Mouse (Mus musculus) limb, embryonic 12.5 days (tissue): Measurements from ENCODE around the gene Rtl10. TPM values are rescaled to one million over a fixed set of nuclear protein-coding genes. Genes with fewer than 3 reads are reported as not detected.
A peak's percentile ranks its signal among the peaks of the same experiment; 100 is the strongest.
"Not testable (repeated sequence)": the region's sequence is repeated elsewhere in the genome, so short reads cannot be mapped to it uniquely, and the experiment has no call there.

ENCODE experiments used
- ATAC-seq: fragments of 200-750 bp; cut with Nextera tagmentation; 2 replicates; pipeline ENCODE4 v1.8.0; 2017; ENCODE audit warnings: low read depth, moderate TSS enrichment; ENCODE audit not compliant: insufficient number of reproducible peaks, insufficient read depth, low FRiP score, low TSS enrichment
- H3K27ac ChIP-seq: fragments of 300-500 bp; sonication (generic); 2 replicates; pipeline ENCODE4 v1.5.1; 2016; ENCODE audit warnings: mild to moderate bottlenecking, moderate library complexity
- H3K27me3 ChIP-seq: fragments of 300-500 bp; sonication (generic); 2 replicates; pipeline ENCODE4 v1.6.1; 2016; ENCODE audit warnings: mild to moderate bottlenecking, moderate library complexity
- H3K36me3 ChIP-seq: fragments of 300-500 bp; sonication (generic); 2 replicates; pipeline ENCODE4 v1.6.1; 2016; ENCODE audit warnings: mild to moderate bottlenecking, moderate library complexity
- H3K4me1 ChIP-seq: fragments of 300-500 bp; sonication (generic); replicated peaks from 2 replicates; pipeline ENCODE4 v1.6.1; 2016
- H3K4me2 ChIP-seq: fragments of 300-500 bp; sonication (generic); 2 replicates; pipeline ENCODE4 v1.6.1; 2016; ENCODE audit warnings: mild to moderate bottlenecking, moderate library complexity
- H3K4me3 ChIP-seq: fragments of 300-500 bp; sonication (generic); replicated peaks from 2 replicates; pipeline ENCODE4 v1.5.1; 2016; ENCODE audit warnings: mild to moderate bottlenecking
- H3K9ac ChIP-seq: fragments of 300-500 bp; sonication (generic); replicated peaks from 2 replicates; pipeline ENCODE4 v1.6.1; 2016; ENCODE audit warnings: mild to moderate bottlenecking, moderate library complexity
- H3K9me3 ChIP-seq: fragments of 300-500 bp; sonication (generic); 2 replicates; pipeline ENCODE4 v1.6.1; 2016; ENCODE audit warnings: mild to moderate bottlenecking, moderate library complexity
- WGBS: fragments of 180-500 bp; shearing (Covaris S2); methylation state at CpG from one replicate; pipeline ENCODE4 v1.1.7; 2016; 5-methylcytosine and 5-hydroxymethylcytosine counted together
- polyA plus RNA-seq: library from polyadenylated mRNA; unstranded; fragments of >200 nt; fragmentation: Nextera tagmentation; extraction: Ambion mirVana; gene quantifications from 2 replicates; pipeline ENCODE4 v1.2.1, GENCODE M21; 2016

Gene Rtl10
- polyA plus RNA-seq, 1 experiment from 2014 or later = 4.2 TPM

- 0 out of 2 replicates have a peak, but pooled peaks have one; percentile 37 for ATAC-seq
- Histone ChIP-seq H3K36me3 (peaks cover 31% of the 10 kb centered on the region), H3K9me3 (no peaks in the 10 kb centered on the region), H3K27me3 (no peaks in the 10 kb centered on the region; the same call in 1 of the 2 replicates), H3K4me3 (no peak overlapping the region), H3K4me1 (peaks cover 24% of the 10 kb centered on the region), H3K4me2 (no peak overlapping the region), H3K27ac (no peak overlapping the region), H3K9ac (no peak overlapping the region)
- WGBS = 91% methylated on average over 3 of the region's 3 CpGs
Observed at GRCm38 (mm10) chr16:18506524-18507199, 8.0 kb downstream of the Rtl10 start.

GRCm38 (mm10) chr16:18507200-18507549, 8.5 kb downstream of the Rtl10 start:
- WGBS = 18% methylated on average over 1 of the region's 1 CpGs
- no peak for ATAC-seq
- no peak overlapping the region for H3K27ac ChIP-seq

GRCm38 (mm10) chr16:18511741-18512140, 13.0 kb downstream of the Rtl10 start:
- Histone ChIP-seq H3K27ac (no peak overlapping the region), H3K4me1 (peaks cover 21% of the 10 kb centered on the region), H3K9ac (no peak overlapping the region), H3K9me3 (no peaks in the 10 kb centered on the region), H3K36me3 (no peaks in the 10 kb centered on the region), H3K4me2 (no peak overlapping the region), H3K27me3 (no peaks in the 10 kb centered on the region; the same call in 1 of the 2 replicates), H3K4me3 (no peak overlapping the region)
- 82% methylated on average over 5 of the region's 5 CpGs for WGBS
- no peak for ATAC-seq

More at GRCm38 (mm10) chr16:18507200-18507549, 8.5 kb downstream of the Rtl10 start:
- Histone ChIP-seq H3K4me3 (no peak overlapping the region), H3K36me3 (peaks cover 26% of the 10 kb centered on the region), H3K4me1 (peaks cover 24% of the 10 kb centered on the region), H3K9me3 (no peaks in the 10 kb centered on the region), H3K9ac (no peak overlapping the region), H3K4me2 (no peak overlapping the region), H3K27me3 (no peaks in the 10 kb centered on the region; the same call in 1 of the 2 replicates)

GRCm38 (mm10) chr16:18513508-18513907, 14.8 kb downstream of the Rtl10 start:
- no peak overlapping the region for H3K27ac ChIP-seq
- 0 out of 2 replicates have a peak, but pooled peaks have one; percentile 26 for ATAC-seq
- 89% methylated on average over 6 of the region's 6 CpGs for WGBS

GRCm38 (mm10) chr16:18518091-18518490, 19.4 kb downstream of the Rtl10 start:
- ATAC-seq = no peak
- Histone ChIP-seq H3K4me3 (no peak overlapping the region), H3K9ac (no peak overlapping the region), H3K4me2 (no peak overlapping the region), H3K27me3 (no peaks in the 10 kb centered on the region), H3K36me3 (no peaks in the 10 kb centered on the region), H3K9me3 (no peaks in the 10 kb centered on the region), H3K27ac (no peak overlapping the region), H3K4me1 (no peaks in the 10 kb centered on the region)

More at GRCm38 (mm10) chr16:18513508-18513907, 14.8 kb downstream of the Rtl10 start:
- Histone ChIP-seq H3K4me3 (no peak overlapping the region), H3K4me1 (peaks cover 10% of the 10 kb centered on the region), H3K9me3 (no peaks in the 10 kb centered on the region), H3K27me3 (no peaks in the 10 kb centered on the region; the same call in 1 of the 2 replicates), H3K9ac (no peak overlapping the region), H3K36me3 (no peaks in the 10 kb centered on the region), H3K4me2 (no peak overlapping the region)

GRCm38 (mm10) chr16:18523563-18524245, 25.0 kb downstream of the Rtl10 start:
- H3K4me3 ChIP-seq = no peak overlapping the region
- H3K4me1 ChIP-seq = no peaks in the 10 kb centered on the region
- H3K36me3 ChIP-seq = no peaks in the 10 kb centered on the region
- no peak overlapping the region for H3K4me2 ChIP-seq
- no peak for ATAC-seq
- no peak overlapping the region for H3K9ac ChIP-seq
- no peak overlapping the region for H3K27ac ChIP-seq
- 94% methylated on average over 8 of the region's 8 CpGs for WGBS
- no peaks in the 10 kb centered on the region for H3K27me3 ChIP-seq
- H3K9me3 ChIP-seq = no peaks in the 10 kb centered on the region

- Histone ChIP-seq H3K9ac (no peak overlapping the region), H3K27me3 (no peaks in the 10 kb centered on the region), H3K4me3 (no peak overlapping the region), H3K36me3 (peaks cover 5% of the 10 kb centered on the region; the same call in 1 of the 2 replicates), H3K4me2 (no peak overlapping the region), H3K9me3 (0 out of 2 replicates have a peak, but pooled peaks cover 6% of the 10 kb centered on the region), H3K4me1 (no peaks in the 10 kb centered on the region), H3K27ac (no peak overlapping the region)
- no peak for ATAC-seq
- WGBS = 91% methylated on average over 5 of the region's 5 CpGs
Observed at GRCm38 (mm10) chr16:18528656-18529055, 30.0 kb downstream of the Rtl10 start.

- not testable (repeated sequence) for H3K27ac ChIP-seq, H3K9ac ChIP-seq, H3K4me3 ChIP-seq, H3K4me1 ChIP-seq, H3K9me3 ChIP-seq, H3K27me3 ChIP-seq, H3K36me3 ChIP-seq, H3K4me2 ChIP-seq
- ATAC-seq = peak; percentile 100
- WGBS = 95% methylated on average over 7 of the region's 7 CpGs
Observed at GRCm38 (mm10) chr16:18533061-18533460, 34.4 kb downstream of the Rtl10 start.

- Histone ChIP-seq H3K4me3 (no peak overlapping the region), H3K27ac (no peak overlapping the region), H3K9me3 (no peaks in the 10 kb centered on the region), H3K27me3 (no peaks in the 10 kb centered on the region), H3K4me1 (0 out of 2 replicates have a peak, but pooled peaks cover 8% of the 10 kb centered on the region), H3K9ac (no peak overlapping the region), H3K4me2 (no peak overlapping the region), H3K36me3 (no peaks in the 10 kb centered on the region)
- 86% methylated on average over 3 of the region's 3 CpGs for WGBS
- ATAC-seq = no peak
Observed at GRCm38 (mm10) chr16:18537407-18537990, 38.8 kb downstream of the Rtl10 start.

- H3K27ac ChIP-seq = no peak overlapping the region
- H3K36me3 ChIP-seq = no peaks in the 10 kb centered on the region
- no peak overlapping the region for H3K4me2 ChIP-seq
- 0 out of 2 replicates have a peak, but pooled peaks cover 8% of the 10 kb centered on the region for H3K4me1 ChIP-seq
- H3K9me3 ChIP-seq = no peaks in the 10 kb centered on the region
- no peak overlapping the region for H3K4me3 ChIP-seq
- 74% methylated on average over 6 of the region's 6 CpGs for WGBS
- H3K9ac ChIP-seq = no peak overlapping the region
- ATAC-seq = no peak
- no peaks in the 10 kb centered on the region for H3K27me3 ChIP-seq
Observed at GRCm38 (mm10) chr16:18539281-18539680, 40.6 kb downstream of the Rtl10 start.

- peaks cover 17% of the 10 kb centered on the region for H3K4me1 ChIP-seq
- no peak for ATAC-seq
- no peak overlapping the region; the same call in 1 of the 2 replicates for H3K9ac ChIP-seq
- H3K4me3 ChIP-seq = no peak overlapping the region
- no peaks in the 10 kb centered on the region for H3K36me3 ChIP-seq
- H3K27ac ChIP-seq = no peak overlapping the region
- H3K4me2 ChIP-seq = no peak overlapping the region
- WGBS = 75% methylated on average over 8 of the region's 8 CpGs
- H3K27me3 ChIP-seq = no peaks in the 10 kb centered on the region
- H3K9me3 ChIP-seq = no peaks in the 10 kb centered on the region
Observed at GRCm38 (mm10) chr16:18543151-18543829, 44.6 kb downstream of the Rtl10 start.
